Mouse (Mus musculus) kidney, postnatal 10 days (tissue): ENCODE results near the gene Sptb.
A peak's percentile ranks its signal among the peaks of the same experiment; 100 is the strongest.

Source experiments
- DNase-seq: peaks from one replicate; pipeline ENCODE4 v3.0.0; 2021; ENCODE audit warnings: mixed read lengths

Gene Sptb

DNA sequence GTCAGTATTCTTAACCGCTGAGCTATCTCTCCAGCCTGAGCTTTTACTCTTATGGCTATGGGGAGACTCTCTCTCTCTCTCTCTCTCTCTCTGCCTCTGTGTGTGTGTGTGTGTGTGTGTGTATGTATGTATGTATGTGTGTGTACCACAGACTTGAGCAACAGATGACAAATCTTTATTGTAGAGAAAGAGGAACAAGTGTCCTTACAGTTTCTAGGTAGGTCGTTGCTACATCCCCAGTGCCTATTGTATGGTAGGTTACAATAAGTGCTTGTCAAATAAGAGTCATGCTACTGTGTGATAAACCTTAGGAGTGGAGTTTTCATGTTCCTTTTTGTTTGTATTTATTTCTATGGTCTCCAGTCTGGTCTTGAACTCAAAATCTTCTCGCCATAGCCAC is 170.2 kb downstream of the Sptb start:
- no peak for DNase-seq

DNA sequence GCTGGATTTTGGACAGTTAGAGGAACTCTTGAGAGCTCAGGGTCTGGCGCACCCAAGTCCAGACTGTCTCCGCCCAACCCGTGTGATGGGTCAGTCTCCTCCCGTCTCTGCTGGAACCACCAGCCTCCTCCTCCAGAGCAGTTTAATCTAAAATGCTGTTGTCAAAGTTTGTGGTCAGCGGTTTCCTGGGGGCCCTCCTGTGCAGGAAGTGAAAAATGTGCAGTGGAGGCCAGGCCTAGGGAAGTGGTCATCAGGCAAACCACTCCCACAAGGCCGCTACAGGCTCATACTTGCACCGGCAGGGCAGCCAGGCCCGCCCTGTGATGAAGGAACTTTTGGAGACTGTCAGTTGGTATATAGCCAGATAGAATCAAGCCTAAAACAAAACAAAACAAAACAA is 172.9 kb downstream of the Sptb start:
- peak; percentile 61 for DNase-seq

GRCm38 (mm10) chr12:76536591-76537153 is 173.7 kb downstream of the Sptb start:
- no peak for DNase-seq

- no peak for DNase-seq
Observed at GRCm38 (mm10) chr12:76535471-76535900, 174.9 kb downstream of the Sptb start.

DNA sequence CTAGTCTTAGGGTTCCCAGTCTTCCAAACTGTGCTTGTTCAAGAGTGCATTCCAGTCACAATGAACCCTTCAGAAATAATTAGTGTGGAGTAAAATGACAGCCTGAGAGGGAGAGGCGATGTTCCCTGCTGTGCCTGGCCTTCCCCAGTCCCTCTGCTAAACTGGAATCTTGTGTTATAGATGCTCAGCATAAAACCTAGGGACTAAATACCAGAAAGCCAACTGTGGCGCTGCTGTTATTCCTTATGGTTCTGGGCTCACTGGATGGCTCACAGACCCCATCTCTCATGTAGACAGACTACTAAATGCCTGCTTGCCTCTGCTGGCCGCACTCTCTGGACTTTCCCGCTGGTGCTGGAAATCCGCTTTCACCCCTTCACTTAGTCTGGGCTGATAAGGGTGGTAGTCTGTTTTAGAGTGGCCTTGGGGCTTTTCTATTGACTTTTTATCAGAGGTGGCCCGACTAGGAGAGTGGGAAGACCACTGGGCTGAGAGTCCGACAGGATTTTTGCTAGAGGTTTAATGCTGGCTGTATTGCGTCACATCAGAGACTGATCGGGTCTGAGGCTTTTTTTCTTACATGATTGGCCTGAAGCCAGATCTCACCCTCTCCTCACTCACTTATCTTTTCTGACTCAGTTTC is 175.6 kb downstream of the Sptb start:
- no peak for DNase-seq

DNA sequence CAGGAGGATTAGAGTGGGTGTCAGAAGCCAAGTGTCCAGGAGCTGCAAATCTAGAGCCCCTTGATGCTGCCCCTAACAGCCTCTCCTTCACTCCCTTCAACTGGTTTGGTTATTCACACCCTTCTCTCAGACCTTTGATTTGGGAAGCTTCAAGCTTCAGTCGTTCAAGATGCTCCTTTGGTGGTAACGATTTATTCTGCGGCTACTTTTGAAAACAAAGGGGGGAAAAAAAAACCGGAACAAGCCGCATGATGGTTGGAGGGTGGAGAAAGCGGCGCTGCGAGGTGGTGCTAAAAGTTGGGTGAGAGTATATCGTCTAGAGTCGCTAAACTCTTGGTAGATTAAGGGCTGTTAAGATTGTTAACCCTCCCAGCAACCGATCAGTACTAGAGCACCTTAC is 176.1 kb downstream of the Sptb start:
- DNase-seq = no peak

- DNase-seq = peak; percentile 95
Observed at GRCm38 (mm10) chr12:76533377-76534222, 176.7 kb downstream of the Sptb start.

GRCm38 (mm10) chr12:76532926-76533376 is 177.4 kb downstream of the Sptb start:
- DNase-seq = no peak

DNA sequence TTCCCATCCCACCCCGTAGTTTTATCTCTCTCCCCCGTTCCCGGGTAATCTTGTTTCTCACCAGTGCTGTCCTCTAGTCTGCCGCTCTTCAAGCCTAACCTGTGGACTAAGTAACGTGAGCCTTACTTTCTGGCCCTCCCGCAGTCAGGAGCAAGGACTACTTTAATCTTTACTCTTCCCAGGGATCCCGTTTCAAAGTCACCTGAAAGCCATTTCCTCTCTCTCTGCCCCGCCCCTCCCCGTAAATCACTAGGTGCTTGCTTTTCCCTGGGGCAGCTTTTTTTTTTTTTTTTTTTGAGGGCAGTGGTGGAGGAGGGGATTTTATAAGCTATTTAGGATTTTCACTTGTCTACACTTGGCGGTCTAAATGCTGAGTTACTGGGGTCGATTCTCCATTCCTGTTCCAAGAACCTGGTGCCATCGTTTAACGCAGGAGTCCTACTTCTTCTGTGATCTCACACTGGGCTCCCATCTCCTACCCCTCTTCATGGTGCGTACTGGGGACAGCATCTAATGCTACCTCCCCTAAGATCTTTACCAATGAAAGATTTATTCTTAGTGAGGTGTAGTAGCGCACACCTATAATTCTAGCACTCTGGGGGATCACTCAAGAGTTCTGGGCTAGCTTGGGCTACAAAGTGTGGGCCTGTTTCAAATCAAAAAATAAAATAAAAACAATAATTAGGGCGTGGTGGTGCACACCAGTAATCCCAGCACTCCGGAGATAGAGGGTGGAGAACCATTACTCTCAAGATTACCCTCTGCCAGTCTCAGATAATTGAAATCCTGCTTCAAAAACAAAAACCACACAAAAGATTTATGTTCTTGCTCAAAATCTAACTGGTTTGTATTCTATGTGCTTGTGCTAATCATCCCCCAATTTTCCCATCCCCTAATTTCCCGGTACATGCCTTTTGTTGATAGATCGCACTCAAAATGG is 178.1 kb downstream of the Sptb start:
- peak; percentile 73 for DNase-seq

DNA sequence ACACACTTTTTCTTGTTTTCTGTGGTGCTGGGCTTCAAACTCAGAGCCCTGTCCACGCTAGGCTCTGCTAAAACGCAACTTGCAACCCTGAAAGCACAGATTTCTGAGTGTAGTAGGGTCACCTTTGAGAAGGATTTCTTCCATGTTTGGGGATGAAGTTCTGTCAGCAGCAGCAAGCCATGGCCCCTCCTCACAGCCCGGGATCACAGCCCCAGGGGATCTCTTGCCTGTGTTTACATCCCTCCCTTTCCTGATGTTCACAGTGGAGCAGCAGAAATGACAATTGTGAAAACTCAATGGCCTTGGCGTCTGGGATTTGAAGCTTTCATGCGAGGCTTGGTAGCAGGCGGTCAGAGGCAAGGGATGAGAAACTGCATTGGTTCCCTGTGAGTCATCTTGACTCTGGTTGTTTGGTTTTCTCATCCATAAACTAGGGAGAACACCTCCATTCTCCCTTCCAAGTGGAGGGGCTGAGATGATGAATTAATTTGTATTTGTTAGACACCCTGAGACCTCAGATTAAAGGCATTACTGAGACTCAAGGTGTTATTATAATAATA is 179.7 kb downstream of the Sptb start, which contains the start of gene Plekhg3:
Plekhg3 (plus strand) TSS at position 312 of the 560 bp plus-strand sequence.
- DNase-seq = no peak
